Mouse (Mus musculus): ENCODE results near the gene Rhbdl3.

- TF ChIP-seq CTCF (IDR thresholded peaks at IDR 0.05; ENCODE audit: insufficient read depth, low read length) (no peak), POLR2A (IDR thresholded peaks at IDR 0.05; ENCODE audit: borderline replicate concordance, extremely low read depth, low read depth, low read length) (no peak)
Observed at GRCm38 (mm10) chr11:80299513-80300235, 1.0 kb upstream of the Rhbdl3 start.

All from lung, adult 2 months (tissue).